Mouse (Mus musculus) kidney, adult 18-20 months (tissue): ENCODE results near the gene Olfr305.
"Not testable (repeated sequence)": the region's sequence is repeated elsewhere in the genome, so short reads cannot be mapped to it uniquely, and the experiment has no call there.

Source experiments
- DNase-seq: peaks from one replicate; pipeline ENCODE4 v3.0.0; 2021

The Olfr305 gene

DNA sequence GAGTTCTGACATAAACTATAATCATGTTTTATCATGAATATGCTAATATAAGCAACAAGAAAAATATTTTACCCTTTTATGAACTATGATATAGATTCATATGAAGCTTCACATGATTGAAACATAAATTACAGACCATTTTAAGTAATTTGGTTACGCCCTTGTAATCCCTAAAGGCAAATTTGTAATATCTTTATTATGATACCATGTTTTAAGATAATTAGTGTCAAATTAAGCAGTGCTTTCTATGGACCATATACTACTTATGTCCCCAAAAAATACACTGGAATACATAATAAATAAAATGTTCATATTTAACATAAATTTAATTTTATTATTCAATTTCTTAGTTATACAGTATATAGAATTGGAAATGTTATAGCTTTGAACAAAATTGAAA, at the start of gene Olfr305:
Gene Olfr305, minus strand, starts transcription at position 101 of the 400 bp plus-strand sequence.
- DNase-seq: no peak

DNA sequence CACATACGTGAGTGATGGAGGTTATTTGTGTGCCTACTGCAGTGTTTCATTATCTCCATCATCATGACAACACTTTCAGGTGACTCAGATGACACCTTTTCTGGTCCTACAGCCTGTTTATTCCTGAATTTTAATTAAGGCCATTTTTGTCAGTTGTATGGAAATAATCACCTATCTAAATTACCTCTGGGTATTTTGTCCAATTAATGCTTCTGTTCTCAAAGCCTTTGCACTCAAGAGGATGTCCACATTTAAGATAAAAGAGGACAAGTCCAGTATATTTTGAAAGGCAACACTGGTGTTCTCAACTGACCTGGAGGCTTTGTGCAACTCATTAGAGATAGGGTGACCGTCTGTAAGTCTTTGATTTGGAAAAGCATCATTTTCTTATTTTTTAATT, 36.8 kb upstream of the Olfr305 start, which contains the start of gene Olfr301:
Gene Olfr301, plus strand, starts transcription at position 301 of the 400 bp plus-strand sequence.
- no peak for DNase-seq

DNA sequence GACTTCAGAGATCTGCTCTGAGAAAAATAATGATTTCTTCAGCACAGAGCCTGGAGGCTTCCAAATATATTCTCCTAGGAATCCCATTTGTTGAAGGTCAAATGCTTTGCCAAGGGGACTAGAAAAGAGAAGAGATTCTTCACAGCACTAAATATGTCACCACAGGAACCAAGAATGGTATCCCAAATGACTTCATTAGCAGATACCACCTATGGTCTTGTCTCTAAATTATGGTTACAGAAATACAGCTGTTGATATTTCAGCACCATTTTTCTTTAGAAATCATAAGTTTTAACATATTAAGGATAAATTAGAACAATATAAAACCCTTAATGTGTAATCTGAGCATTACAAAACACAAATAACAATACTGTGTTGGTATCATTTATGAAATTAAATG, 31.0 kb upstream of the Olfr305 start, which contains the start of gene Olfr303:
Gene Olfr303, minus strand, starts transcription at position 101 of the 400 bp plus-strand sequence.
- DNase-seq: no peak

DNA sequence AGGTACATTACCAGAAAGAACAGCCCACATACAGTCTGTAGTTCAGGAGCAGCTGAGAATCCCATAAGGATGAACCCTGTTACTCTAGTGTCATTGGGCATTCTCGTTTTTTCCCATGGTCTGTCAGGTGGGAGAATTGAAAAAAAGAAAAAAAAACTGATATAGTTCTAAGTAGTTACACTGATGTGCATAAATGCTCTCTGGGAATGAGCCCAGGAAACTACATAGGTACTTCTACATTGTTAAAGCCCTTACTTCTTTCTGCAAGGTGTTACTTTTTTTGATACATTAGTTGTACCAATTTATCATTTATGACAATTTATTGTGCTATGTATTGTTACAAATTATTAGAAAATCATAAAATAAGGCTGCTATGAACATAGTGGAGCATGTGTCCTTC, 19.8 kb upstream of the Olfr305 start, which contains the start of gene Olfr304:
Gene Olfr304, minus strand, starts transcription at position 101 of the 400 bp plus-strand sequence.
- no peak for DNase-seq

DNA sequence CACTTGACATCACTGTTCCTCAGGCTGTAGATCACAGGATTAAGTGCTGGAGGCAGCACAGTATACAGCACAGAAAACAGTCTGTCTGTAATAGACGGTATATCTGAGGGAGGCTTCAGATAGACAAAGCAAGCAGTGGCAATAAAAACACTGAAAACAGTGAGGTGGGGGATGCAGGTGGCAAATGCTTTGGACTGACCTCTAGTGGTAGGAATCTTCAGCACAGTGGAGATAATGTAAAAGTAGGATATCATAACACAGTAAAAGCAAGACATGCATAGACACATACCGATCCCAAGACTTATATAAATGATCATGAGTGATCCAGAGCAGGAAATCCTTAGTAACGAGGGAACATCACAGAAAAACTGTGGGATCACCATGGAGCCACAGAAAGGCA, 19.0 kb upstream of the Olfr305 start:
- DNase-seq: no peak

DNA sequence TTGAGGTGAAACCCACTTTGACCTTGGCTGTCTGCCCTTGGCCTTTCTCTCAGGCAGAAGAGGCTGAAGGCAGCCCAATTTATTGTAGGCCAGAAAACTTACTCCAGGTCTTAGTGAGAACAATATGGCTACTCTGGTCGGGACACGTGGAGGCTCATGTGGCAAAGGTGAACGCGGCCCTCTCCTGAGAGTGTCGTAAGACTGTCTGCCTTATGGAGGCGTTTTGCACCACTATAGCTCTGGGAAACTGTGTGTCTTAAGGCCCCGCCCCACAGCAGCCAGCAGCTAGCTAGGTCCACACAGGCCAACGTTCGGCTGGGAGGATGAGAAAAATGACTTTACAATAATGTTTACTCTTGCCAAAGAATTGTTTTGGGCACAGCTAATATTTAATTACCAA, 20.4 kb downstream of the Olfr305 start:
- not testable (repeated sequence) for DNase-seq

DNA sequence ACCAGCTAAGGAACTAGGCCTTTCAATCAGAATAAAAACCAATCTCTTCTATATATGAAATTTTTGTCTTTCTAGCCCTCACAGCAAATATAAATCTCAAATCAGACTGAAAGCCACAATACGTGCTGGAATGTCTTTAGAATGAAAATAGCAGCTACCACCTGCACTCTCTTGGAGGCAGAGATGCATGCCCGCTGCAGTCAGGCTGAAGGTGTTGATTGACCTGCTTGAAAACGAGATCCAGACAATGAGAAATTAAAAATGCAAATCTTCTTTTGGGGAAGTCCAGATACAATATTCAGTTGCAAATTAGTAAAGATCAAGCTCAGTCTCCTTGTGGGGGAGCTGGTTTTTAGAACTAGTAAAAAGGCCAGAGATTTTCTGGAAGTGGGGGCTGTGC, 22.5 kb downstream of the Olfr305 start:
- DNase-seq: no peak

DNA sequence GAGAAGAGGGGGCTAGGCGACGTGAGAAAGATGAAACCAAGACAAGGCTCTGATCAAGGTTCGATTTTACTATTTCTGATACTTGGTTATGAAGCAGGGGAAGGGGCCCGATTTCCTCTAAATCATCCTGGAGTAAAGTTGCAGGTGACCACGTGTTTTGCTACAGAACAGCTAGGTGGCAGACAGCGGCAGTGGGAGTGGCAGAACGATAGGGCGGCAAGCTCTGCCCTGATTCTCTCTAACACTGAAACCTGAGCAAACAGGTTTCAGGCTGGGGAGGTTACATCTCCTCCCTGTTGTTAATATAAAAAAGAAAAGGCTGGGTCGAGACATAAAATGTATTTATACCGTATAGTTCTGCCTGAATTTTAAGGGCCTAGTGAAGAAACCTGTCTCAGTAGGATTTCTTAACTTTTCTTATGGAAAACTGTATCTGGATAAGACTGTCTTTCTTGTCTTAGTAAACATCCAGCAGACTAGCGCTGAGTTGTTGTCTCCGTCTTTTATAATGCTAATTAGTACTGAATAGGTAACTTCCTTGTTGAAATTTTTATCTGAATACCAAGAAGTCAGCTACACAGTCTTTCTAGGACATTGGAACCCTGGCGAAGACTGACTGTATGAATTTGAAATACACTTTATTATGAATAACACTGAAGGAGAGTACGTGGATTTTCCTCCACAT, 23.7 kb downstream of the Olfr305 start:
- no peak for DNase-seq

DNA sequence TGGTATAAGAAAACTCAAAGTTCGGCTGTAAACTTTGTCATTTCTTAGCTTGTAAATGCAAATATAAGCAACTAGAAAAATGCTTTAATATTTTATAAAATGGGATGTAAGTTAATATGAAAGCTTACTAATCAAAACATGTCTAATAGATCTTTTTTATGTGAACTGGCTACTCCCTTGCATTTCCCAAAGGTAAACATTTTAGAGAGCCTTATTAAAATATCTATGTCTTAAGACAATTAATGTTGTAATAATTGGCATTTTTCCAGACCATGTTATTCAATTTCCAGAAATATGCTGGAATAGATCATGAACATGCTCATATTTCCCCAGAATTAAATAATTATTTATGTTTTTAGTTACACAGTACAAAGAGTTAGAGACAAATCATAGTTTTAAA, 29.2 kb downstream of the Olfr305 start, which contains the start of gene Olfr307:
Gene Olfr307, minus strand, starts transcription at position 101 of the 400 bp plus-strand sequence.
- no peak for DNase-seq

DNA sequence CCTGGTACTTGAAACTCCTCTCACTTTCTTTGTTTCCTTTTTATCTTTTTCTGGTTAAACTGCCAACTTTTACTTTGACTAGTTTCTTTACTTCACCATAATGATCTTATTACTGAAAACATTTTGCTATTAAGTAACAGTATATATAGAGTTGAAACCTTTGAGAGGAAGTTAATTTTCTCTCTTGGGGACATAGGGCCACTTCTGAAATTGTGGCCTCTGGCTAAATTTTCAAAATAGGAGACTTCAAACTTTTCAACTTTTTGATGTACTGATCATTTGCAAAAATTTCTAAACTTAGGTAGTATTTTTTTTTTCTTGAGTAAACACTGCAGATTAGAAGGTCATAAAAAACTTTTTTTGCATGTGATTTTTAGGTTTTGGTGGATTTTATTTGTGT, 41.2 kb downstream of the Olfr305 start, which contains the start of gene Olfr308:
Gene Olfr308, minus strand, starts transcription at position 101 of the 400 bp plus-strand sequence.
- DNase-seq: no peak

DNA sequence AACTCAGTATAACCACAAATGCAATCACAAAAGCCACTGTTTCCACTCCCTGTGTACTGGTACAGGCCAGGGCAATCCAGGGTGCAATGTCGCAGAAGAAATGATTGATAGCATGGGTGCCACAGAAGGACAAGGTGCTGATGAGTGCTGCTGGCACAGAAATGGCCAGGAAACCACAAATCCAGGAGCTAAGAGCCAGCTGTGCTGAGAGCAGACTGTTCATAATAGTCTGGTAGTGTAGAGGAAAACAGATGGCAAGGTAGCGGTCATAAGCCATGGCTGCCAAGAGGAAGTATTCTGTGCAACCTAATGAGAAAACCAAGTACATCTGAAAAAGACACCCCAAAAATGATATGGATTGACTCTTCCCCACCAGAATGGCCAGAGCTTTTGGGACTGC, 45.4 kb downstream of the Olfr305 start:
- no peak for DNase-seq

DNA sequence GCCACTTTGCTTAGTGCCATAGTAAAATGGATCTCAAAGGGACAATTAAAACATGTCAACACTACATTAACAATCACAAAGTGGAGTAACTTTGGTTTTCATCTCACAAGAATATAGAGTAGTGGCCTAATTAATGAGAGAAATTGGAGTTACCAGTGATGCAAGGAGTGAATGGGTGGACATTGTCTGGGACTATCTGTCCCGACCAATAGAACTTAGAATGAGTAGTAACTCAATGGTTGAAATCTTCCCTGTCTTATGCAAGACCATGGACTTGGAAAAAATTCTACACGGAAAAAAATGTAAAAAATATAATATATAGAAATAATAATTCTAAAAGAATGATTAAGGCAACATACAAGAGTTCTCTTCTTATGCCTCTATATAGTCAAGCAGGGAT, 53.1 kb downstream of the Olfr305 start, which contains the start of gene Olfr309:
Gene Olfr309, minus strand, starts transcription at position 101 of the 400 bp plus-strand sequence.
- no peak for DNase-seq
